Comparison of ENCODE assay signal across 9 mouse cellular contexts in the genomic region with DNA sequence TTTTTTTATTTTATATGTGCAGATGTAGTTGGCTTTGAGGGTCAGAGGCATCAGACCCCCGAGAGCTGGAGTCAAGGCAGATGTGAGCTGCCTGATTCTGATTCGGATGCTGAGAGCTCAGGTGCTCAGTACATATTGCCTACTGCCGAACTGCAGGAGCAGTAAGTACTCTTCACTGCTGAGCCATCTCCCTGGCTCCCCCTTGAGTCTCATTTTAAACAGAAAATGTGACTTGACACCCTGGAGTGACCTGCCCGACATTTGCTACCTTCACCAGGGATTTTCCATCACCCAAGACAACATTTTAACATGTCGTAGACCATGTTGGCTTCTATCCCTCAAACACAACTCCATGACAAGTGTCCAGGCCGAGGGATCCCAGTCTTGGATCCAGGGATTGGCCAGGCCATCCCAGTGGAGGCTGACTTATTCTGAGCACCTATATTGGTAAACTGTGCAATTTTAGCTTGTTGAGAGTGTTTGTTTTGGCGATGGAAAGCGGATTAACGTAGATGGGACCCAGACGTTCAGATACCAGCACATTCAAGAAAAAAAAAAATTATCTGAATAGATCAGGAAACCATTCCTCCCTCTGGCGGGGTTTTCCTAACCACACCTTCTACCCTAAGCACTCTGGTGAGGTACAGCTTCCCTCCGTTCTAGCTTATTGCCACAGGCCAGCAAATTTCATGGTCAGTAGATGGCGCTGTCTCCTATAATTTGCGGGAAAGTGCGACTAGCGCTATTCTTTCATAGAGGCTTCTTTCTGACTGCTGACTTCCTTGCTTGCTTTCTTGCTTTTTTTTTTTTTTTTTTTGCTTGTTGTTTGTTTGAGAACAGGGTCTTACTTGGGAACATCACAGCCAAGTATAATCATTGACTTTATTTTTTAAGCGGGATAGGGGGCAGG. TPM values are rescaled to one million over a fixed set of nuclear protein-coding genes. Genes with fewer than 3 reads are reported as not detected.
DNase-seq lines count a peak whose midpoint lies in the region; ATAC-seq and TF ChIP-seq lines count a peak whose summit lies in the region.
"Had no signal": no experiment of that assay in that cellular context is flagged by ENCODE, and none has a peak within 500 bp of the region (broad histone marks: within the 10 kb centered on the region; RNA-seq: fewer than 3 reads in every experiment).

No protein-coding gene starts in this region.

- WGBS in forebrain, embryonic 11.5 days, result 16% methylated on average over 17 of the region's 17 CpGs

- peaks cover 36% of the 10 kb centered on the region for H3K27me3 ChIP-seq in G1E (ENCODE audit: insufficient read depth, low read length)
- no peaks in the 10 kb centered on the region for H3K27me3 ChIP-seq in forebrain, embryonic 11.5 days (ENCODE audit: control insufficient read depth, insufficient read depth, low read length)

- H3K4me2 ChIP-seq in forebrain, embryonic 11.5 days (ENCODE audit: low read depth, low read length, severe bottlenecking), result no peak overlapping the region
- H3K4me2 ChIP-seq: limb, embryonic 13.5 days had no signal

- peaks cover 5% of the 10 kb centered on the region; the same call in 1 of the 2 replicates for H3K4me1 ChIP-seq in G1E (ENCODE audit: insufficient read depth, low read depth, low read length)
- H3K4me1 ChIP-seq in forebrain, embryonic 11.5 days (replicated peaks; ENCODE audit: control insufficient read depth, insufficient read depth, low read length), result no peaks in the 10 kb centered on the region

- ATAC-seq in G1E (ENCODE audit: extremely low read depth, insufficient number of reproducible peaks, low FRiP score, poor library complexity, severe bottlenecking), result peak; percentile 28; the same call in 1 of the 2 replicates
- no peak for ATAC-seq in forebrain, embryonic 11.5 days (replicated peaks; ENCODE audit: low FRiP score)

- no peak overlapping the region for H3K4me3 ChIP-seq in G1E (ENCODE audit: low read depth, low read length)
- no peak overlapping the region for H3K4me3 ChIP-seq in forebrain, embryonic 11.5 days (ENCODE audit: low read depth, low read length)
- H3K4me3 ChIP-seq: limb, embryonic 13.5 days had no signal

- no peak overlapping the region for H3K27ac ChIP-seq in forebrain, embryonic 11.5 days (ENCODE audit: low read depth, low read length)
- H3K27ac ChIP-seq: limb, embryonic 13.5 days had no signal

- intact Hi-C loops in heart, postnatal 14 days (cut with DNase I), result loop anchor here (1.0 to 2.0 kb wide), 3 partner anchors 131 to 294 kb away; no protein-coding TSS in a partner anchor

- H3K36me3 ChIP-seq in G1E (replicated peaks), result no peaks in the 10 kb centered on the region
- no peaks in the 10 kb centered on the region for H3K36me3 ChIP-seq in forebrain, embryonic 11.5 days (ENCODE audit: control insufficient read depth, insufficient read depth, low read length)
- H3K36me3 ChIP-seq: limb, embryonic 13.5 days had no signal

- H3K9me3 ChIP-seq in G1E (replicated peaks), result peaks cover 5% of the 10 kb centered on the region
- H3K9me3 ChIP-seq in forebrain, embryonic 11.5 days (ENCODE audit: control insufficient read depth, low read length), result no peaks in the 10 kb centered on the region
- H3K9me3 ChIP-seq: limb, embryonic 13.5 days had no signal

- DNase-seq in G1E (ENCODE audit: low spot score), result no peak
- peak; percentile 67 for DNase-seq in brain, embryonic 18.5 days (ENCODE audit: low read depth, low spot score)
- peak; percentile 86 for DNase-seq in forebrain, embryonic 11.5 days (ENCODE audit: low spot score)
- DNase-seq in heart, postnatal 14 days, result peak; percentile 87 to 95
- peak; percentile 94 to 95 for DNase-seq in layer of hippocampus, postnatal 10 days (ENCODE audit: low spot score in 2 of 2)
- peak; percentile 70 to 91 for DNase-seq in lung, postnatal 4 days
- peak; percentile 89 for DNase-seq in right cerebral cortex, postnatal 14 days
- DNase-seq in urinary bladder, postnatal 14 days (ENCODE audit: low spot score), result peak; percentile 91

- peak; percentile 41; the same call in 1 of the 2 replicates for TF ChIP-seq CTCF in G1E (IDR thresholded peaks at IDR 0.05; ENCODE audit: low read depth, low read length)

- no peak overlapping the region for H3K9ac ChIP-seq in forebrain, embryonic 11.5 days (ENCODE audit: low read length)
- H3K9ac ChIP-seq: limb, embryonic 13.5 days had no signal

RNA-seq across cellular contexts. Expression of a gene that starts 8.9 kb away (rescaled TPM):
- total RNA-seq in G1E (2014; fragmentation: Nextera tagmentation), result 0.24 and 5.6 TPM in 2 replicates
- total RNA-seq in G1E (2017), result 0.46 and 1.2 TPM in 2 replicates
- 0.04 and 0.14 TPM in 2 replicates for polyA plus RNA-seq in G1E (2012)
- polyA plus RNA-seq in forebrain, embryonic 11.5 days (2014; fragmentation: Nextera tagmentation; extraction: Ambion mirVana), result 28.2 and 31.5 TPM in 2 replicates
- 10 to 100 TPM; 66.7 to 72.8 TPM for total RNA-seq in heart, postnatal 14 days (2021)
- total RNA-seq in layer of hippocampus, postnatal 10 days (2021), result 10 to 100 TPM; 33.7 to 37.6 TPM

RNA-seq across cellular contexts. Expression of a gene that starts 26.7 kb away (rescaled TPM):
- total RNA-seq in G1E (2014; fragmentation: Nextera tagmentation), result 2.7 and 2.9 TPM in 2 replicates
- 6.4 and 6.9 TPM in 2 replicates for total RNA-seq in G1E (2017)
- 0.17 and 0.21 TPM in 2 replicates for polyA plus RNA-seq in G1E (2012)
- polyA plus RNA-seq in forebrain, embryonic 11.5 days (2014; fragmentation: Nextera tagmentation; extraction: Ambion mirVana), result 0.07 TPM in 1 of 2 replicates, not detected in the other
- under 1 TPM; 0.12 to 0.17 TPM for total RNA-seq in heart, postnatal 14 days (2021)
- under 1 TPM in 1 of 2 experiments, not detected in 1; 0.11 TPM for total RNA-seq in layer of hippocampus, postnatal 10 days (2021)

Comparison
In these comparisons a context has a peak if more than half of its experiments do, and no peak if none do; other contexts are left out.
1. RNA of a gene that starts 8.9 kb away (total RNA-seq): 66.7 to 72.8 TPM in heart, postnatal 14 days and 33.7 to 37.6 TPM in layer of hippocampus, postnatal 10 days; 0.24 to 5.6 TPM in G1E; every median in the first group is over 4 times any median in the second.